Mouse (Mus musculus) frontal cortex, postnatal 14 days (tissue): ENCODE measurements around the gene Rapgefl1.

Source experiments
- DNase-seq, 2 experiments: peaks; one replicate each; pipeline ENCODE4 v3.0.0; 2022; ENCODE audit warnings: low spot score in 2 of 2

The Rapgefl1 gene

DNA sequence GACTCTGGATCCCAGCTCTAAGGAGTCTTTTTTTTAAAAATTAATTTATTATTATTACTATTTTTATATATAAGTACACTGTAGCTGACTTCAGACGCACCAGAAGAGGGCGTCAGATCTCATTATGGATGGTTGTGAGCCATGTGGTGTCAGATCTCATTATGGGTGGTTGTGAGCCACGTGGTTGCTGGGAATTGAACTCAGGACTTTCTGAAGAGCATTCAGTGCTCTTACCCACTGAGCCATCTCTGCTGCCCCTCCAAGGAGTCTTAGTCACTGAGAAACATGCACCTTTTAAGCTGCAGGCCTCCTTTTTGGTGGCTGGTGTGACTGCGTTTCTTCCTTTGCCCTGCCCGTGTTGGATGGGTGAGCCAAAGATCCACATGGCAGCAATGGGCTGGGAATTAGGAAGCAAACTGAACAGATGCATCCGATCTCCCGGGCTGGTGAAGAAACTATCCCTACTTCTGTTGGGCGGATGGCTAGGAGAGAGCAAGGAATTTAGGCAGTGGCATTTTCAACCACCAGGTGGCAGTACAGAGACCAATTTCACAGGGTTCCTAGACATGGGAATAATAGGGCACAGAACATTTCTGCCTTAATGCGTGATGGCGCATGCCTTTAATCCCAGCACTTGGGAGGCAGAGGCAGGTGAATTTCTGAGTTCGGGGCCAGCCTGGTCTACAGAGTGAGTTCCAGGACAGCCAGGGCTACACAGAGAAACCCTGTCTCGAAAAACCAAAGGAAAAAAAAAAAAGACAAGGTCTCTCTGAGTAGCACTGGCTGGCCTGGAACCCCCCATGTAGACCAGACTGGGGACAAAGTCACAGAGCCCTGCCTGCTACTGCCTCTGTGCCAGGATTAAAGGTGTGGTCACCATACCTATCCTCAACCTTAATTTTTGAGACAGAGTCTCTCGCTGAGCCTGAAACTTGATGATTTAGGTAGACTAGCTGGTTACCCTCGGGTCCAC is 22.5 kb downstream of the Rapgefl1 start:
- DNase-seq = peak; percentile 75 to 88

DNA sequence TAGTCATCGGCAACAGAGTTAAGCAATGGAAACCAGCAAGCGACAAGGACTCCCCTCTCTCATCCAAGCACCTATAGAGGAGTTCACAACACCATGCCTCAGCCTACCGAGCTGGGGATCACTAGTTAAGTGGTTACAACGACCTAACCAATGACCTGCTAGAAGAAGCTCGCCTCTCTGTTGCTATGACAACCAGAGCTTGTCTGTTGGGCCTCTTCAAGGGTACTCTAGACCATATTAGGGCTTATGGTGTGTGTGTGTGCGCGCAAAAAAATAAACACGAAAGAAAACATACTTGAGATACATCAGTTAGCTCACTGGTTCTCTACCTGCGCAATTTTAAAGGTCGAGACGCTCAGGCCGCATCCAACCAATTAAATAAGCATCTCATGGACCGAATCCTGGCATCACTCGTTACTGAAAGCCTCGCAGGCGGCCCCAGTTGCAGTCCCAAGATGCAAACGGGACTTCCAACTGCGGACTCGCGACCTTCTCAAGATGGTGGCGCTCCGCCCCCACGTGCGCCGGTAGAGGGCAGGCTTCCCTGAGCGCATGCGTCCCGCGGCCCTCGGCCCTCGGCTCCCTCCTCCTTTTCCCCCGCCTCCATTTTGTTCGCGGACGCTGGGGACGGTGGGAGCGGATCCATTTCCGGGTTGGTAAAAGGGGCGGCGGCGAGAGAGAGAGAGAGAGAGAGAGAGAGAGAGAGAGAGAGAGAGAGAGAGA is 26.6 kb downstream of the Rapgefl1 start, which contains the start of gene Wipf2:
Gene Wipf2, plus strand, starts transcription at position 611 of the 723 bp plus-strand sequence.
- DNase-seq = peak; percentile 92 to 96

DNA sequence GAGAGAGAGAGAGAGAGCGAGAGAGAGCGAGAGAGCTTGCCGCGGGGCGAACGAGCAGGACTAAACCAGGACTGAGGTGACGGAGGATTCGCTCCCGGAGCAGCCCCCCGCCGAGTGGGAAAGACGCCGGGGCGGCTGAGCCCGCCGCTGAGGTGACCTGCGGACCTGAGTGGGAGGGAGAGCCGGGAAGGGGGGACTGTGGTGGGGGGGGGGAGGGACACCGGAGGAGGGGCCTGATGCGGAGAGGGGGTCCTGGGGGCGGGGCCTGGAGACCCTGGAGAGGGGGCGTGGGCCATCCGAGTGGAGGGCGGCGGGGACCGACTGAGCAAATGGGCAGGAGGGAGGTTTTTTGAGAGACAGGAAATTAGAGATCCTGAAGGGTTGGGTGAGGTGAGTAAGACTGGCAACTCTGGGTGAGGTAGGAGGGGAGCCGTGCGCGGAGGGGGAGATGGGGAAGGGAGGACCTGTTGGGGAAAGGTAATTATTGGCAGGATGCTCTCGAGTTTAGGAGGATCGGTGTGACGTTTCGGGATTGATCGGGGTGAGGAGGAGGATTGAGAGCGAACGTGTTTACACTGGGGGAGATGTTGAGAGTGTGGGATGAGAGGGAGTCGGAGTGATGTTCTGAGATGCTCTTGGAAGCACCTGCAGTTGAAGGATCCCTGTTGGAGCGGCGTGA is 27.3 kb downstream of the Rapgefl1 start:
- DNase-seq = peak in 1 of 2 experiments; percentile 57

DNA sequence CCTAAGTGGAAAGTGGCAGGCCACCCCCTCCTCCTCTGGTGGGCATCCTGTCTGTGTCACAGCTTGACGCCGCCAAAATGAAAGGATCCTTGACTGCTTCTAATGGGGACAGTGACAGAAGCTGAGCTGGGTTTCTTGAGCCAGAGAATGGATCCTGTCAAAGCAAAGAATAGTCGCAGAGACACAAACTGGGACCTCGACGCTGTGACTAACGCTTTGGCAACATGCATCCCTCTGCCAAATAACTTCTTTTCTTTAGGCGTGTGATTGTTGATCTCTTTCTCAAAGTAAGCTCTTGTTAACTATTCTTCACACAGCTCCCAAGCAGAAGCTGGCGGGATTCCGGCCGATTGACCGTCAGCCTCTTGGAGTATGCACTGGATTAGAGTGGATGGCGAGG is 30.7 kb downstream of the Rapgefl1 start:
- DNase-seq = no peak

DNA sequence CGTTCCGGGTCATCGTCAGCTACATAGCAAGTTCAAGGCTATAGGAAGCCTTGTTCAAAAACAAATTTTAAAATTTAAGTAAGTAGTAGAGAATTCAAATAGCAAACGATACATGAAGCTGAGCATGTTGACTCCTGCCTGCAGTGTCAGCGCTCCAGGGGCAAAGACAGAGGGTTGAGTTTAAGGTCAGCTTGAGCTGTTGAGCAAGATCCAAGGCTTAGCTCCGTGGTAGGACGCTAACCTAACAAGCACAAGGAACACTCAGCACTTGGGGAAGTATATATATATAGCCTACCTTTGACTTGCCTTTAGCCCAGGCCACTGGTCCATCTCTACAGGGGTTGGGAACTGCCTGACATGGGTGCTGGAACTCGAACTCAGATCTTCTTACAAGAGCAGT is 33.3 kb downstream of the Rapgefl1 start:
- no peak for DNase-seq

DNA sequence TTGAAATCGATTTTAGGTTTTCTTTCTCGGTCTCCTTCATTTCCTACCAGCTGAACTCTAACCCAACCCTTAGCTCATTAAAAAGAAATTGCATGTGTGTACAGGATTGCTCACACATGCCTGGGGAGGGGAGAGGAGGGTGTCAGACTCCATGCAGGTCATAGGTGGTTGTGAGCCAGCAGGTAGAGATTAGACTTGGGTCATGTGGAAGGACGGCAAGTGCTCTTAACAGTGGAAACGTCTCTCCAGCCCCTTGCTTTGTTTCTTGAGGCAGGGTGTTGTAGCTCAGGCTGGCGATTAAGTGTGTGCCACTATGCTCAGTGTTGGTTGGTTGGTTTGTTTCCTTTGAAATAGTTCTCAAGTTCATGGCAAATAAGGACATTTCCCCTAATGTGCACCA is 34.2 kb downstream of the Rapgefl1 start:
- DNase-seq = no peak

DNA sequence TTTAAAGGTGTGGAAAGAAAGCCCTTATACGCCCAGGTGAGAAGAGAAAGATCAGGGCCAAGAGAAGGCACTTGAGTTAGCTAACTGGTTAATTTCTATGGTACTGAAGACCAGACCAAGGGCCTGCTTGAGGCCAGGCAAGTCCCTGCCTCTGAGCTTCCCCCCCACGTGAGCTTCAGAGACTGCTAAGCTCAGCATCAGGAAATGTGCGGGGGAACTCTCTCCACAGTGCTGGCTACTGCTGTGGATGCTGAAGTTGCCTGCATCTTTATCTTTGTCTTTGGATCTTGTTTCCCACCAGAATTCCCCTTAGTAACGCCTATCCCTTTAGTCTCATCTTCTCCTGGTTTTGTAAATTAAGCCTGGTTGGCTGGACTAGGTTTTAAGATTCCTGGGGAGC is 34.8 kb downstream of the Rapgefl1 start:
- DNase-seq = no peak

GRCm38 (mm10) chr11:98872040-98872439 is 35.5 kb downstream of the Rapgefl1 start:
- DNase-seq = peak; percentile 43 to 45

GRCm38 (mm10) chr11:98873900-98874299 is 37.3 kb downstream of the Rapgefl1 start:
- DNase-seq = no peak

DNA sequence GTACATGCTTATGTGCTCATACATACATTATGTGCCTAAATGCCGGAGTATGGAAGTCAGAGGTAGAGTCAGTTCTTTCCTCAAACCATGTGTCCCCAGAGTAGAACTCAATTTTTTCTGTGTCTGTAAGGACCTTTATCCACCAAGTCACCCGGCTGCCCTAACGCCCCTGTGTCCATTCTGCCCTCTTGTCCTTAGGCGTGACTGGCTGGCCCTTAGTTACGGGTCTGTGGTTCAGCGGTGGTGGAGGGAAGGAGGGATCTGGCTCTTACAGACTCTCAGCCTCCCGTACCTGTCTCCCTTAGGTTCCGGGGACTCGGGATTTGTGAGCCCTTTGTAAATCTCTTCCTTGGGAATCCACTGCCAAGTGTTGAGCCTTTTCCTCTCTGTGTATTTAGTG is 40.4 kb downstream of the Rapgefl1 start:
- DNase-seq = no peak

- DNase-seq = no peak
These were observed 51.1 kb downstream of the Rapgefl1 start for GRCm38 (mm10) chr11:98887703-98888102.

DNA sequence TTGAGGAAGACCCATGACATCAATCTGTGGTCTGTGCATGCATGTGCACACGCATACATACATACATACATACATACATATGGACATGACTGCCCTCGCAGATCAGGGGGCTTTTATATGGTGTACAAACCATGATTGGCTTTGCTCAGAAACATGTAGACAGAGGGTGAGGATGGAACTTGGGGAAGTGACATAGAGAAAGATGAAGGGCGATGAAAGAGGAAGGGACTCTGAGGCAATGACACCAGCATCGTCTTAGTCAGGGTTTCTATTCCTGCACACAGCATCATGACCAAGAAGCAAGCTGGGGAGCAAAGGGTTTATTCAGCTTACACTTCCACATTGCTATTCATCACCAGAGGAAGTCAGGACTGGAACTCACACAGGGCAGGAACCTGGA is 52.5 kb downstream of the Rapgefl1 start:
- DNase-seq = no peak

DNA sequence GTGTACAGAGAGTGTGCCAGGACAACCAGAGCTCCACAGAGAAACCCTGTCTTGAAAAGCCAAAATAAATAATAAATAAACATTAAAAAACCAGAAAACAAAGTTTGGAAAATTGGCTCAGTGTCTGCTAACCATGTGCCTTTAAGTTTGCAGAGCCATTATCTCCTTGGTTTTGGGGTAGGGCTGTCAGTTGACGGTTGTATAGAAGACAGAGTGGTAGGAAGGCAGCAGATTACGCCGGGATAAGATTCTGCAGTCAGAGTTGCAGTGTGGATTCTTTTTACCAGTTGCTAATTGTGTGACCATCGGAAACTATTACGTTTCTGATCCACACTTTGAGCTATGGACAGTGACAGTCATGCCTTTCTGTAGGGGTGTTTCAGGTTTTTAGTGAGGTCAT is 53.4 kb downstream of the Rapgefl1 start:
- DNase-seq = no peak

- DNase-seq = no peak
These were observed 55.8 kb downstream of the Rapgefl1 start for GRCm38 (mm10) chr11:98892426-98892825.

DNA sequence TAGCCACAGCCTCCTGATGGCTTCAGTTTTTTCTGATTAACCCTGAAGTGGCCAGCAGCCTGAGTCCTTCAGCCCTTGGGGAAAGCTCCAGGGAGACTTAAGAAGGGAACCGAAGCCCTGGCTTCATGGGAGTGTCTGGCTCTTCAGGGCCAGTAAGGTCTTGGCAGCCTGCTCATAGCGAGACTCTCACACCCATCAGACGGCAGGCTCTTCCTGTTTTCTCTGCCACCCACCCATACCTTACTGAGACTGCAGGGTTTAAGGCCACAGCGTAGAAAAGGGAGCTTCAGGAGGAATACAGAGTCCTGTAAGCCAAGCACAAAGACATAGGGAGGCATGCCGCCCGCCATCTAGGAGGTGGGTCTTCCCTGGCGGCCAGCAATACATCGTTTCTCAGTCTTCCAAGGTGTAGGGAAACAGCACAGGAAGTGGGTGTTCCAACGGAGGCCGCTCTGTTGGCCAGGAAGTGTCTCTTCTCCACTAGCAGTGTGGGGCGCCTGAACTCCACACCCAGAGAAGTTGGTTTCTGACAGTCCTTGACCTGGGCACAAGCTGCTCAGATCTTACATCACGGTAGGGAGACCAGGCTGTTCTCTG is 64.0 kb downstream of the Rapgefl1 start:
- no peak for DNase-seq

DNA sequence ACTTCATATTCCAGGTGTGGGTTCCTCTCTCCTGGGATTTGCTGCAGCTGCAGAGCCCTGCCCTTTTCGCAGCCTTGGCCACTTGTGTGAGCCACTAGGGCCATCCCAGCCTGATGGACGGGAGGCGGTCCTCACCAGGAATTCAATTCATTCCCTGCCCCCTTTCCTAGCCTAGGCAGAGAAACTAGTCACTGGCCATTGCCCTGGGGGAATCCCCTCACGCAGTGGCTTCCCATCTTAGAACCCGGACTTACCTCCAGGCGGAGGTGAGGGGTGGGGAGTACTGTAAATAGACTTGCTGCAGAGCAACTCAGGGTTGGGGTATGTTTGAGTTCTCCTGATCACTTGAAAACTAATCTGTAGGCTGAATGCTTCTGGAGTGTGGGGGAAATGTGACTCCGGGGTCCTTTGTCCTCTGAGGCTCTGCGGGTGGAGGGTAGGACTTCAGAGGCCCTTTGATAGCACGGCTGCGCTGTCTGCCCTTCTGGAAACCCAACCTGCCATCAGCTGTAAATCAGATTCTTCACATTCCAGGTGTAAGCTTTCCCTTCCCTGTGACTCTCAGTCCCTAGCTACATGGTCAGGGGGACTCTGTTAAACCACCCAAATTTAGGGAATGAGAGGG is 66.1 kb downstream of the Rapgefl1 start:
- no peak for DNase-seq
